Mouse (Mus musculus) embryonic facial prominence, embryonic 13.5 days (tissue): ENCODE measurements around the gene Atrnl1. TPM values are rescaled to one million over a fixed set of nuclear protein-coding genes. Genes with fewer than 3 reads are reported as not detected.

Experiments
- ATAC-seq: fragments of 200-750 bp; cut with Nextera tagmentation; 2 replicates; pipeline ENCODE4 v1.8.0; 2017; ENCODE audit warnings: low read depth; ENCODE audit not compliant: insufficient number of reproducible peaks, insufficient read depth, low FRiP score, low TSS enrichment
- H3K27ac ChIP-seq: fragments of 300-500 bp; sonication (generic); 2 replicates; pipeline ENCODE4 v1.5.1; 2015; ENCODE audit warnings: moderate library complexity, mild to moderate bottlenecking, inconsistent platforms
- H3K27me3 ChIP-seq: fragments of 300-500 bp; sonication (generic); 2 replicates; pipeline ENCODE4 v1.6.1; 2015; ENCODE audit warnings: mild to moderate bottlenecking, inconsistent platforms
- H3K36me3 ChIP-seq: fragments of 300-500 bp; sonication (generic); 2 replicates; pipeline ENCODE4 v1.6.1; 2015; ENCODE audit warnings: mild to moderate bottlenecking, inconsistent platforms
- H3K4me1 ChIP-seq: fragments of 300-500 bp; sonication (generic); 2 replicates; pipeline ENCODE4 v1.6.1; 2015; ENCODE audit warnings: inconsistent platforms
- H3K4me2 ChIP-seq: fragments of 300-500 bp; sonication (generic); 2 replicates; pipeline ENCODE4 v1.6.1; 2015; ENCODE audit warnings: moderate library complexity, mild to moderate bottlenecking, inconsistent platforms
- H3K4me3 ChIP-seq: fragments of 300-500 bp; sonication (generic); 2 replicates; pipeline ENCODE4 v1.5.1; 2015; ENCODE audit warnings: mild to moderate bottlenecking, inconsistent platforms
- H3K9ac ChIP-seq: fragments of 300-500 bp; sonication (generic); 2 replicates; pipeline ENCODE4 v1.6.1; 2015; ENCODE audit warnings: mild to moderate bottlenecking, inconsistent platforms
- H3K9me3 ChIP-seq: fragments of 300-500 bp; sonication (generic); 2 replicates; pipeline ENCODE4 v1.6.1; 2016; ENCODE audit warnings: inconsistent platforms
- WGBS: fragments of 180-500 bp; shearing (Covaris S2); methylation state at CpG from one replicate; pipeline ENCODE4 v1.1.7; 2015; ENCODE audit warnings: mixed read lengths; 5-methylcytosine and 5-hydroxymethylcytosine counted together
- polyA plus RNA-seq: library from polyadenylated mRNA; unstranded; fragments of >200 nt; fragmentation: Nextera tagmentation; extraction: Ambion mirVana; gene quantifications from 2 replicates; pipeline ENCODE4 v1.2.1, GENCODE M21; 2015

Atrnl1 gene
- polyA plus RNA-seq: 8.2 and 8.9 TPM in 2 replicates

GRCm38 (mm10) chr19:57610476-57611261 is at the start of gene Atrnl1:
Gene Atrnl1, plus strand, starts transcription at chr19:57611034.
- Histone ChIP-seq H3K9me3 (no peaks in the 10 kb centered on the region), H3K4me3 (peak within 1 kb of the TSS; percentile 96), H3K27ac (peak within 1 kb of the TSS; percentile 97), H3K4me2 (peak within 1 kb of the TSS; percentile 96), H3K36me3 (no peaks in the 10 kb centered on the region), H3K4me1 (peaks cover 31% of the 10 kb centered on the region), H3K9ac (peak within 1 kb of the TSS; percentile 94), H3K27me3 (no peaks in the 10 kb centered on the region)
- peak; percentile 89 for ATAC-seq
- under 1% methylated on average over 62 of the region's 103 CpGs for WGBS

- 76% methylated on average over 4 of the region's 4 CpGs for WGBS
These were observed 49.3 kb upstream of the Atrnl1 start for GRCm38 (mm10) chr19:57561486-57561885.

GRCm38 (mm10) chr19:57569040-57569439 is 41.8 kb upstream of the Atrnl1 start:
- no peaks in the 10 kb centered on the region for H3K9me3 ChIP-seq
- no peak overlapping the region for H3K9ac ChIP-seq
- H3K27ac ChIP-seq: no peak overlapping the region
- H3K4me1 ChIP-seq: peaks cover 9% of the 10 kb centered on the region
- no peaks in the 10 kb centered on the region for H3K36me3 ChIP-seq
- no peak for ATAC-seq
- H3K4me3 ChIP-seq: no peak overlapping the region
- WGBS: 81% methylated on average over 6 of the region's 6 CpGs
- no peak overlapping the region for H3K4me2 ChIP-seq
- no peaks in the 10 kb centered on the region for H3K27me3 ChIP-seq

More at GRCm38 (mm10) chr19:57561486-57561885, 49.3 kb upstream of the Atrnl1 start:
- Histone ChIP-seq H3K27me3 (no peaks in the 10 kb centered on the region), H3K36me3 (no peaks in the 10 kb centered on the region), H3K27ac (no peak overlapping the region), H3K4me3 (no peak overlapping the region), H3K4me2 (no peak overlapping the region), H3K4me1 (no peaks in the 10 kb centered on the region), H3K9ac (no peak overlapping the region), H3K9me3 (no peaks in the 10 kb centered on the region)
- ATAC-seq: no peak

- no peak overlapping the region for H3K27ac ChIP-seq
- no peaks in the 10 kb centered on the region for H3K36me3 ChIP-seq
- peaks cover 12% of the 10 kb centered on the region for H3K4me1 ChIP-seq
- no peaks in the 10 kb centered on the region for H3K27me3 ChIP-seq
- ATAC-seq: no peak
- H3K4me2 ChIP-seq: no peak overlapping the region
- no peaks in the 10 kb centered on the region for H3K9me3 ChIP-seq
- H3K4me3 ChIP-seq: no peak overlapping the region
- H3K9ac ChIP-seq: no peak overlapping the region
- WGBS: 59% methylated on average over 16 of the region's 16 CpGs
These were observed 38.2 kb upstream of the Atrnl1 start for GRCm38 (mm10) chr19:57572360-57573237.

- Histone ChIP-seq H3K36me3 (no peaks in the 10 kb centered on the region), H3K9ac (no peak overlapping the region), H3K27ac (no peak overlapping the region), H3K9me3 (no peaks in the 10 kb centered on the region), H3K4me2 (no peak overlapping the region), H3K27me3 (no peaks in the 10 kb centered on the region), H3K4me1 (peaks cover 12% of the 10 kb centered on the region), H3K4me3 (no peak overlapping the region)
- no peak for ATAC-seq
These were observed 37.4 kb upstream of the Atrnl1 start for GRCm38 (mm10) chr19:57573470-57573869.

- peaks cover 12% of the 10 kb centered on the region for H3K4me1 ChIP-seq
- no peak overlapping the region for H3K27ac ChIP-seq
- no peak overlapping the region for H3K4me3 ChIP-seq
These were observed 35.8 kb upstream of the Atrnl1 start for GRCm38 (mm10) chr19:57575027-57575426.

GRCm38 (mm10) chr19:57576836-57577235 is 34.0 kb upstream of the Atrnl1 start:
- no peak overlapping the region for H3K4me2 ChIP-seq
- WGBS: 39% methylated on average over 5 of the region's 5 CpGs
- no peak overlapping the region for H3K9ac ChIP-seq
- H3K27ac ChIP-seq: no peak overlapping the region
- no peaks in the 10 kb centered on the region for H3K27me3 ChIP-seq
- H3K9me3 ChIP-seq: no peaks in the 10 kb centered on the region
- ATAC-seq: no peak
- H3K4me1 ChIP-seq: peaks cover 12% of the 10 kb centered on the region
- H3K36me3 ChIP-seq: no peaks in the 10 kb centered on the region
- no peak overlapping the region for H3K4me3 ChIP-seq

More at GRCm38 (mm10) chr19:57575027-57575426, 35.8 kb upstream of the Atrnl1 start:
- Histone ChIP-seq H3K27me3 (no peaks in the 10 kb centered on the region), H3K4me2 (no peak overlapping the region), H3K9me3 (no peaks in the 10 kb centered on the region), H3K9ac (no peak overlapping the region), H3K36me3 (no peaks in the 10 kb centered on the region)
- ATAC-seq: no peak
- WGBS: 80% methylated on average over 7 of the region's 7 CpGs

GRCm38 (mm10) chr19:57577256-57577655 is 33.6 kb upstream of the Atrnl1 start:
- Histone ChIP-seq H3K36me3 (no peaks in the 10 kb centered on the region), H3K9me3 (no peaks in the 10 kb centered on the region), H3K4me1 (peaks cover 12% of the 10 kb centered on the region), H3K27me3 (no peaks in the 10 kb centered on the region), H3K27ac (no peak overlapping the region), H3K4me2 (no peak overlapping the region), H3K9ac (no peak overlapping the region), H3K4me3 (no peak overlapping the region)
- 75% methylated on average over 6 of the region's 6 CpGs for WGBS
- ATAC-seq: no peak

- WGBS: 82% methylated on average over 7 of the region's 7 CpGs
- ATAC-seq: no peak
- no peak overlapping the region for H3K9ac ChIP-seq
These were observed 29.9 kb upstream of the Atrnl1 start for GRCm38 (mm10) chr19:57580962-57581361.

GRCm38 (mm10) chr19:57585231-57585792 is 25.5 kb upstream of the Atrnl1 start:
- Histone ChIP-seq H3K36me3 (no peaks in the 10 kb centered on the region), H3K4me3 (no peak overlapping the region), H3K4me2 (no peak overlapping the region), H3K9me3 (no peaks in the 10 kb centered on the region), H3K9ac (no peak overlapping the region), H3K27me3 (no peaks in the 10 kb centered on the region), H3K4me1 (peaks cover 23% of the 10 kb centered on the region), H3K27ac (no peak overlapping the region)
- no peak for ATAC-seq
- WGBS: 55% methylated on average over 4 of the region's 4 CpGs

More at GRCm38 (mm10) chr19:57580962-57581361, 29.9 kb upstream of the Atrnl1 start:
- H3K4me1 ChIP-seq: peaks cover 10% of the 10 kb centered on the region; the same call in 1 of the 2 replicates
- no peak overlapping the region for H3K4me3 ChIP-seq
- no peak overlapping the region for H3K27ac ChIP-seq
- no peaks in the 10 kb centered on the region for H3K9me3 ChIP-seq
- no peak overlapping the region for H3K4me2 ChIP-seq
- no peaks in the 10 kb centered on the region for H3K36me3 ChIP-seq
- H3K27me3 ChIP-seq: no peaks in the 10 kb centered on the region

GRCm38 (mm10) chr19:57586172-57586571 is 24.7 kb upstream of the Atrnl1 start:
- H3K4me1 ChIP-seq: peaks cover 23% of the 10 kb centered on the region
- H3K27ac ChIP-seq: no peak overlapping the region
- H3K4me2 ChIP-seq: peak overlapping the region; percentile 20; the same call in 1 of the 2 replicates
- H3K4me3 ChIP-seq: no peak overlapping the region
- no peak for ATAC-seq
- no peaks in the 10 kb centered on the region for H3K36me3 ChIP-seq
- H3K27me3 ChIP-seq: no peaks in the 10 kb centered on the region
- H3K9me3 ChIP-seq: no peaks in the 10 kb centered on the region
- H3K9ac ChIP-seq: no peak overlapping the region
- WGBS: 18% methylated on average over 10 of the region's 10 CpGs
